ENCODE assay signal across 27 mouse cellular contexts in the genomic region with DNA sequence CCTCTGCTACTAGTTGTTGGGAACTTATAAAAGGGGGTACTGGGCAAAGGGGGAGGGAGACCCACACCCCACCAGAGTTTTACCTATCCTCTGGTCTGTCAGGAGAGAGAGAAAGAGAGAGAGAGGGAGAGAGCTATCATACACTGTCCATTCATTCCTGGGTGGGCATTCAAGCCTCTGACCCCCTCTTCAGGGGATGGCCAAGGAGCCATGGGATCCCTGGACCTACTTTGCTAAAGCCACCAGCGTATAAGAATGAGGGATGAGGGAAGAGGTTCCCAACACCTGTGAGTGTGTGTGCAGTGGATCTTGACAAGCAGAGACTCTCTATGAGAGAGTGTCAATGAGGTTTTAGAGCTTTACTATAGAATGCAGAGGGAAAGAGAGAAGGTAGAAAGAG. TPM values are rescaled to one million over a fixed set of nuclear protein-coding genes. Genes with fewer than 3 reads are reported as not detected.
"Had no signal": no experiment of that assay in that cellular context is flagged by ENCODE, and none has a peak within 500 bp of the region (broad histone marks: within the 10 kb centered on the region; RNA-seq: fewer than 3 reads in every experiment).

No protein-coding gene starts in this region.

- H3K36me3 ChIP-seq: liver, embryonic 15.5 days; lung, embryonic 15.5 days; midbrain, embryonic 10.5 days; midbrain, embryonic 13.5 days; neural tube, embryonic 13.5 days had no signal

- H3K27ac ChIP-seq: kidney, postnatal 0 days; layer of hippocampus, adult 2 months; liver, embryonic 15.5 days; lung, embryonic 15.5 days; midbrain, embryonic 10.5 days; midbrain, embryonic 13.5 days; neural tube, embryonic 13.5 days had no signal

- H3K4me1 ChIP-seq: liver, embryonic 15.5 days; lung, embryonic 15.5 days; megakaryocyte, embryonic 14.5 days; midbrain, embryonic 10.5 days; midbrain, embryonic 13.5 days; neural tube, embryonic 13.5 days had no signal

- ATAC-seq: intestine, embryonic 16.5 days; midbrain, embryonic 13.5 days; midbrain, embryonic 16.5 days had no signal

- H3K4me3 ChIP-seq: layer of hippocampus, adult 2 months; liver, embryonic 15.5 days; lung, embryonic 15.5 days; megakaryocyte, embryonic 14.5 days; midbrain, embryonic 10.5 days; midbrain, embryonic 13.5 days; myocyte; neural tube, embryonic 13.5 days had no signal

- H3K27me3 ChIP-seq: liver, embryonic 15.5 days; lung, embryonic 15.5 days; megakaryocyte, embryonic 14.5 days; midbrain, embryonic 13.5 days; neural tube, embryonic 13.5 days had no signal

- H3K4me2 ChIP-seq: liver, embryonic 11.5 days; liver, embryonic 15.5 days; lung, embryonic 15.5 days; midbrain, embryonic 13.5 days; neural tube, embryonic 13.5 days had no signal

- DNase-seq: kidney, adult 18-20 months; kidney, postnatal 25 days; layer of hippocampus, adult 9-11 months; lung, adult 18-20 months; lung, postnatal 10 days; lung, postnatal 36 days; retina, postnatal 1 day; right cerebral cortex, postnatal 25 days; thymus, postnatal 25 days had no signal

- H3K9ac ChIP-seq: liver, embryonic 15.5 days; lung, embryonic 15.5 days; midbrain, embryonic 13.5 days; neural tube, embryonic 13.5 days had no signal

- H3K9me3 ChIP-seq: liver, embryonic 15.5 days; lung, embryonic 15.5 days; megakaryocyte, embryonic 14.5 days; midbrain, embryonic 13.5 days had no signal

RNA-seq across cellular contexts. Expression of gene AW822073, which starts 18.7 kb away (rescaled TPM):
- polyA plus RNA-seq: intestine, embryonic 16.5 days; kidney, postnatal 0 days; large intestine, adult 2 months; limb, embryonic 11.5 days; limb, embryonic 14.5 days; liver, embryonic 11.5 days; liver, embryonic 15.5 days; lung, embryonic 15.5 days; midbrain, embryonic 10.5 days; midbrain, embryonic 13.5 days; midbrain, embryonic 16.5 days; myocyte; neural tube, embryonic 13.5 days; spleen, adult 2 months; stomach, embryonic 14.5 days; thymus, postnatal 0 days had no signal

RNA-seq across cellular contexts. Expression of gene Duxf3, which starts 26.5 kb away (rescaled TPM):
- polyA plus RNA-seq: intestine, embryonic 16.5 days; kidney, postnatal 0 days; large intestine, adult 2 months; limb, embryonic 11.5 days; limb, embryonic 14.5 days; liver, embryonic 11.5 days; liver, embryonic 15.5 days; lung, embryonic 15.5 days; midbrain, embryonic 10.5 days; midbrain, embryonic 13.5 days; midbrain, embryonic 16.5 days; myocyte; neural tube, embryonic 13.5 days; spleen, adult 2 months; stomach, embryonic 14.5 days; thymus, postnatal 0 days had no signal

RNA-seq across cellular contexts. Expression of gene Gm4981, which starts 30.5 kb away (rescaled TPM):
- polyA plus RNA-seq: intestine, embryonic 16.5 days; kidney, postnatal 0 days; large intestine, adult 2 months; limb, embryonic 11.5 days; limb, embryonic 14.5 days; liver, embryonic 11.5 days; liver, embryonic 15.5 days; lung, embryonic 15.5 days; midbrain, embryonic 10.5 days; midbrain, embryonic 13.5 days; midbrain, embryonic 16.5 days; myocyte; neural tube, embryonic 13.5 days; spleen, adult 2 months; stomach, embryonic 14.5 days; thymus, postnatal 0 days had no signal
